Mouse (Mus musculus): ENCODE measurements around the gene Fcmr.

DNA sequence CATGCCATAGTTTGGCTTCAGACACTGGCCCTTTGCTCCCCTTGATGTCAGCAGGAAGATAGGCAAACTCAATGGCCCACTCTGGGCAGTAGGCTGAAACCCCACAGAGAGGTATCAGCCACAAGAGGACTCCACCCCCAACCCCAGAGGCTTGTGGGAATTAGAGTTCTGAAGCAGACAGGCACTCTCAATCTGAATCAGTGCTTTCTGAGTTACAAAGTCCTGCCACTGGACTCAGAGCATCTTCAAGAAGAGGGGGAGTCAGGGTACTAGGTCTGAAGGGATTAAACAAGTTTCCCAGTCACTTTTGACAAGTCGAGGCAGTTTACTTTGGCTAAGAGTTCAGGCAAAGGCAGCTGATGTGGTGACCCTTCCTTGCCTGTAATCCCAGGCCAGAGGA, 45.7 kb upstream of the Fcmr start:
- TF ChIP-seq POLR2A (IDR thresholded peaks at IDR 0.05; ENCODE audit: low read depth, low read length), result no peak
- TF ChIP-seq CTCF (IDR thresholded peaks at IDR 0.05; ENCODE audit: extremely low read depth, insufficient read length, insufficient replicate concordance, low read depth, low read length), result no peak
